Mouse (Mus musculus) forebrain, embryonic 11.5 days (tissue): Measurements from ENCODE around the gene Slco4a1. TPM values are rescaled to one million over a fixed set of nuclear protein-coding genes. Genes with fewer than 3 reads are reported as not detected.

ENCODE experiments used
- ATAC-seq: fragments of 200-750 bp; cut with Nextera tagmentation; replicated peaks from 2 replicates; pipeline ENCODE4 v1.8.0; 2017; ENCODE audit warnings: moderate TSS enrichment; ENCODE audit not compliant: low FRiP score
- DNase-seq: peaks from one replicate; pipeline ENCODE4 v3.0.0-alpha.2; 2017; ENCODE audit warnings: low spot score
- H3K27ac ChIP-seq: fragments of 300-500 bp; sonication (generic); 2 replicates; pipeline ENCODE4 v1.5.1; 2014; ENCODE audit warnings: low read depth, low read length
- H3K27me3 ChIP-seq: fragments of 300-500 bp; sonication (generic); 2 replicates; pipeline ENCODE4 v1.6.1; 2014; ENCODE audit warnings: mild to moderate bottlenecking, low read length, mixed read lengths; ENCODE audit not compliant: control insufficient read depth, insufficient read depth
- H3K36me3 ChIP-seq: fragments of 300-500 bp; sonication (generic); 2 replicates; pipeline ENCODE4 v1.6.1; 2014; ENCODE audit warnings: mild to moderate bottlenecking, low read length, moderate library complexity, mixed read lengths; ENCODE audit not compliant: control insufficient read depth, insufficient read depth
- H3K4me1 ChIP-seq: fragments of 300-500 bp; sonication (generic); replicated peaks from 2 replicates; pipeline ENCODE4 v1.6.1; 2014; ENCODE audit warnings: low read length, mixed read lengths; ENCODE audit not compliant: control insufficient read depth, insufficient read depth
- H3K4me2 ChIP-seq: fragments of 300-500 bp; sonication (generic); 2 replicates; pipeline ENCODE4 v1.6.1; 2014; ENCODE audit warnings: low read depth, mild to moderate bottlenecking, low read length, moderate library complexity, mixed read lengths; ENCODE audit not compliant: severe bottlenecking
- H3K4me3 ChIP-seq: fragments of 300-500 bp; sonication (generic); 2 replicates; pipeline ENCODE4 v1.5.1; 2014; ENCODE audit warnings: low read depth, low read length
- H3K9ac ChIP-seq: fragments of 300-500 bp; sonication (generic); 2 replicates; pipeline ENCODE4 v1.6.1; 2014; ENCODE audit warnings: low read length
- H3K9me3 ChIP-seq: fragments of 300-500 bp; sonication (generic); 2 replicates; pipeline ENCODE4 v1.6.1; 2016; ENCODE audit warnings: low read length, mixed read lengths; ENCODE audit not compliant: control insufficient read depth
- WGBS: fragments of 180-500 bp; shearing (Covaris S2); extraction: QIAGEN DNeasy Blood & Tissue Kit; methylation state at CpG from one replicate; pipeline ENCODE4 v1.1.7; 2014; 5-methylcytosine and 5-hydroxymethylcytosine counted together
- polyA plus RNA-seq: library from polyadenylated mRNA; unstranded; fragments of >200 nt; fragmentation: Nextera tagmentation; extraction: Ambion mirVana; gene quantifications from 2 replicates; pipeline ENCODE4 v1.2.1, GENCODE M21; 2014

The Slco4a1 gene
- polyA plus RNA-seq, 1 experiment from 2014 or later, result 4.7 TPM

- Histone ChIP-seq H3K9me3 (no peaks in the 10 kb centered on the region), H3K4me3 (no peak overlapping the region), H3K4me1 (no peaks in the 10 kb centered on the region), H3K4me2 (no peak overlapping the region), H3K27ac (no peak overlapping the region), H3K9ac (no peak overlapping the region), H3K27me3 (no peaks in the 10 kb centered on the region), H3K36me3 (no peaks in the 10 kb centered on the region)
- ATAC-seq, result no peak
- DNase-seq, result no peak
- 65% methylated on average over 8 of the region's 8 CpGs for WGBS
These were observed 29.0 kb upstream of the Slco4a1 start for GRCm38 (mm10) chr2:180427073-180427472.

- DNase-seq (no peak), ATAC-seq (no peak)
- Histone ChIP-seq H3K27me3 (no peaks in the 10 kb centered on the region), H3K27ac (no peak overlapping the region), H3K36me3 (no peaks in the 10 kb centered on the region), H3K4me1 (no peaks in the 10 kb centered on the region), H3K4me3 (no peak overlapping the region), H3K4me2 (no peak overlapping the region), H3K9ac (no peak overlapping the region), H3K9me3 (no peaks in the 10 kb centered on the region)
- WGBS, result 20% methylated on average over 2 of the region's 2 CpGs
These were observed 27.7 kb upstream of the Slco4a1 start for GRCm38 (mm10) chr2:180428331-180428730.

- no peak overlapping the region for H3K4me3 ChIP-seq
- no peak overlapping the region for H3K9ac ChIP-seq
- no peaks in the 10 kb centered on the region for H3K27me3 ChIP-seq
- H3K4me1 ChIP-seq, result no peaks in the 10 kb centered on the region
- no peak for ATAC-seq
- no peak overlapping the region for H3K4me2 ChIP-seq
- no peak overlapping the region for H3K27ac ChIP-seq
- 84% methylated on average over 11 of the region's 11 CpGs for WGBS
- H3K36me3 ChIP-seq, result no peaks in the 10 kb centered on the region
- H3K9me3 ChIP-seq, result no peaks in the 10 kb centered on the region
- DNase-seq, result no peak
These were observed 25.4 kb upstream of the Slco4a1 start for GRCm38 (mm10) chr2:180430648-180431047.

- ATAC-seq (peak; percentile 47; the same call in 1 of the 2 replicates), DNase-seq (peak; percentile 92)
- H3K4me2 ChIP-seq, result no peak overlapping the region
- H3K9ac ChIP-seq, result no peak overlapping the region
- H3K4me1 ChIP-seq, result no peaks in the 10 kb centered on the region
- no peaks in the 10 kb centered on the region for H3K36me3 ChIP-seq
- H3K27me3 ChIP-seq, result no peaks in the 10 kb centered on the region
- no peak overlapping the region for H3K4me3 ChIP-seq
- no peaks in the 10 kb centered on the region for H3K9me3 ChIP-seq
- no peak overlapping the region for H3K27ac ChIP-seq
- 20% methylated on average over 10 of the region's 10 CpGs for WGBS
These were observed 23.9 kb upstream of the Slco4a1 start for GRCm38 (mm10) chr2:180432042-180432668.

DNA sequence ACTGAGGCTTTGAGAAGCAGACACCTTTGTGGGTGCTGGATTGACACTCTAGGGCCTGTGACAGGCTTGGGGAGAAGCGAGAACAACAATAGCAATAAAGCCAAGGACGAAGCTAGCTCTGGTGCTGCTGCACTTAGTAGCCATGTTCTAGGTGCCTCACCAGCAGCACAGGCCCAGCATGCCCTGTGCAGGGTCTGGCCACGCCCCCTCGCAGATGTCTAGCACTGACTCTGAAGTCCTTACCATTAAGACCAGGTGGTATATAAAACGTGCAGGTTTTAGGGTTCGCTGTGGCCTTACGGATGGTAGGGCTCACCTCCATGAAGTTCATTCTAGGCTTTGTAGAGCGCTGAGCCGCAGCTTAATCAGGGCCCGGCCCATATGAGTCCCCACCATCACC lies 23.3 kb upstream of the Slco4a1 start:
- Histone ChIP-seq H3K4me3 (no peak overlapping the region), H3K9ac (no peak overlapping the region), H3K9me3 (no peaks in the 10 kb centered on the region), H3K27ac (no peak overlapping the region), H3K4me1 (no peaks in the 10 kb centered on the region), H3K27me3 (no peaks in the 10 kb centered on the region), H3K4me2 (no peak overlapping the region), H3K36me3 (no peaks in the 10 kb centered on the region)
- DNase-seq, result no peak
- 75% methylated on average over 10 of the region's 10 CpGs for WGBS
- no peak for ATAC-seq

DNA sequence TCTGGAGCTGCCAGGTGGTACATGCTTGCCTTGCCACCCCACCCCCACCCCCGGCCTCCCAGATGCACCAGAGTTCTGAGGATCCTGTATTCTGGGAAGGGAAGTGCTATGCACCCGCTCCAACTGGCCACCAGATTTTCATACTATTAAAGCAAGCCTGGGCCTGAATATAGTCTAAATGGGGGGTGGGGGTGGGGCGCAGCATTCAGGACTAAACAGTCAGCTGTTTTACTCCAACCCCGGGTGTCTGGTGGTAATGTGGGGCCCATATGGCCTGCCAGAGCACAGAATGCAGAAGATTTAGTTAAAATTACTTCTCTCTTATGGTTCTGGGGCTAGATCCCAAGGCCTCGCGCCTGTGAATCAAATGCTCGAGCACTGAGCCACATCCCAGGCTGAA lies 22.7 kb upstream of the Slco4a1 start:
- WGBS, result 79% methylated on average over 7 of the region's 7 CpGs
- H3K4me2 ChIP-seq, result no peak overlapping the region
- no peaks in the 10 kb centered on the region for H3K27me3 ChIP-seq
- H3K36me3 ChIP-seq, result no peaks in the 10 kb centered on the region
- H3K9me3 ChIP-seq, result no peaks in the 10 kb centered on the region
- ATAC-seq (no peak), DNase-seq (no peak)
- no peak overlapping the region for H3K27ac ChIP-seq
- H3K9ac ChIP-seq, result no peak overlapping the region
- H3K4me3 ChIP-seq, result no peak overlapping the region
- no peaks in the 10 kb centered on the region for H3K4me1 ChIP-seq

DNA sequence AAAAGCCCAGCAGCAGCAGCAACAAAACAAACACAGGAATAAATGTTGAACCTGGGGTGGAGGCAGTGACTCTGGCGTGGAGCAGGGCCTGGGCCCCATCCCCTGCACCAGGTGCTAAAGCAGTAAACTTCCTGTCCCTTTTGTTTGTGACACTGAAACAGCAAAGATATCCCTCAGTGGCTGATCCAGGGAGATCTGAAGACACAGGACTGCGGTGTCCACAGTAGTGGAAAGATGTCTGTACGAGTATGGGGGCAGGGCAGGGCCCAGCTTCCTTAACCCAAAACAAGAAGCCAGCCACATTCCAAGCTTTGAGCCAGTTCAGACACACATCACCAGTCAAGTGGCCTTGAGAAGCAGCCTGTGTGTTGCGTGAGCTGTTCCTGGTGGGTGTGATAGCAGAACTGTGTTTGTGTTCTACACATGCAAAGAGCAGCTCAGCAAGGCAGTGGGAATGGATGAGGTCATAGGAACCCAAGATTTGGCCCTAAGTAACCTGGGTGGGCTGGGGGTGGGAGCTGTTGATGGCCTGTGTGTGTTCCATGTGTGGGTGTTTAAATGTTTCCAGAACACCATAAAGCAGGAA lies 20.6 kb upstream of the Slco4a1 start:
- H3K36me3 ChIP-seq, result no peaks in the 10 kb centered on the region
- no peak overlapping the region for H3K4me3 ChIP-seq
- H3K4me1 ChIP-seq, result peaks cover 1% of the 10 kb centered on the region; the same call in 1 of the 2 replicates
- H3K9me3 ChIP-seq, result no peaks in the 10 kb centered on the region
- no peak for DNase-seq
- ATAC-seq, result no peak
- H3K4me2 ChIP-seq, result no peak overlapping the region
- H3K27me3 ChIP-seq, result no peaks in the 10 kb centered on the region
- no peak overlapping the region for H3K27ac ChIP-seq
- 77% methylated on average over 4 of the region's 4 CpGs for WGBS
- H3K9ac ChIP-seq, result no peak overlapping the region

DNA sequence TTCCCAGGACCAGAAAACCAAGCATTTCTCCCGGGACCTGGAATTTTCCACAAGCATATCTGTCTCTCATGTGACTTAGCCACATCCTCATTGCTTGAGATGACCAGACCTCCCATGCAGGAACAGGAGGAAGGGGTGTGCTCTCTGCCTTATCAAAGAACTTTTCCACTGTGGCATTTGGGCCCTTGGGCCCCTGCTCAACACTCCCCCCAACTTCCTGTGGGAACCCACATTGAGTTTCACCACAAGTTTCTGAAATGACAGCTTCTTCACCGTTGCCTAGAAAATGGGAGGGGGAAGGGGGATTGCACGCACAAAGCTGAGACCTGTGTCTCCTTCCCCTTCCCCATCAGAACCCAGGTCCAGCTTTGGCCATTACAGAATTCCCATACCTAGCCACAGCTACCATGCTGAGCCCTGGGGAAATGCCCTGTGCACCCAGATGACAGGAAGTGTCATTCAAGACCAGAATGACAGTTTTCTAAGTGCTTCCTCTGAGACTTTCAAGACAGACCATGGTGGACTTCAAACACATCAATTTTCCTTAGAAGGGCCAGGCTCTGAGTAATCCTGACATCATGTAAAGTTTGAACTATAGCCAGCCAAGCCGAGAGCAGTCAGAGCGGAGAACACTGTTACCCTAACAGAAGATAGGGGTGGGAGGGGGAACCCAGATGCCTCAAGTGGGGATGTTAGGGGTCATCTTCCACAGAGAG lies 18.7 kb upstream of the Slco4a1 start:
- Histone ChIP-seq H3K36me3 (no peaks in the 10 kb centered on the region), H3K4me1 (peaks cover 8% of the 10 kb centered on the region; the same call in 1 of the 2 replicates), H3K9ac (no peak overlapping the region), H3K9me3 (no peaks in the 10 kb centered on the region), H3K27me3 (no peaks in the 10 kb centered on the region), H3K4me2 (no peak overlapping the region), H3K27ac (no peak overlapping the region), H3K4me3 (no peak overlapping the region)
- DNase-seq, result no peak
- 92% methylated on average over 5 of the region's 5 CpGs for WGBS
- no peak for ATAC-seq
